Mouse (Mus musculus) adrenal gland, postnatal 14 days (tissue): Measurements from ENCODE around the gene Zc3hc1. TPM values are rescaled to one million over a fixed set of nuclear protein-coding genes. Genes with fewer than 3 reads are reported as not detected.
A peak's percentile ranks its signal among the peaks of the same experiment; 100 is the strongest.

Source experiments
- DNase-seq: peaks from one replicate; pipeline ENCODE4 v3.0.0; 2021; ENCODE audit warnings: mixed read lengths
- total RNA-seq: library from RNA; stranded (reverse); gene quantifications from 2 replicates; pipeline ENCODE4 v1.2.3, GENCODE M21; 2021

Gene Zc3hc1
- total RNA-seq, 1 experiment from 2014 or later = 16.4 TPM

DNA sequence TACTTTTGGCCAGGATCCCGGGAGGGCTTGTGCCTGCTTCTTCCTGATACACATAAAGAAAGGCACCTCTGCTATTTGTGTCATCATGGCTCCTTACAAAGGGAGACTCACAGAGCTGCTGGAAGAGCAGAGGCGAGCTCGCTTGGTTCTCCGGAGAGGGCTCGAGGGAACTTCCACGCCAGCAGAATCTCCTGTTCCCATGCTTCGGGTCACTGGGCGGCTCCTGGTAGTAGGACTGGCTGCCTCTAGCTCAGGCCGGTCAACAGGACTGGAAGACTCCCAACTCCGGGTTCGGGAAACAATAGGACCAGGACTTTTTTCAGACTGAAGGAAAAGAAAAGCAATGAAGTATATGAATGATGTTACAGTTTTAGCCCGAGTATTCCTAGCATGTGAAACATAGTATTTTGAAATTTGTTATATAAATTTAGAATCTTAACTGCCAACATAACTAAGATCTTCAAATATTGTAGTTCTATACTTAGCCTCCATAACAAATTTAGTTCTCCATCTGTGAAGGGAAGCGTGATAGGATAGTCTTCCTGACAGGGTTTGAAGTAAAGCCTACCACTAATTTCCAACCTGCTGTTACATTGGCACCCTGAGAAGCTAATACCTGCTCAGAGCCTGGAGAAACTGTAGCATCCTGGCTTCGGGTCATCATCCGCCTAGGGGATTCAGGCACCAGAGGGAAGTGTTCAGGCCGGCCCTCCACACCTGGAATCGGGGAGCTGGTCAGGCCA is 18.0 kb downstream of the Zc3hc1 start:
- DNase-seq = no peak

DNA sequence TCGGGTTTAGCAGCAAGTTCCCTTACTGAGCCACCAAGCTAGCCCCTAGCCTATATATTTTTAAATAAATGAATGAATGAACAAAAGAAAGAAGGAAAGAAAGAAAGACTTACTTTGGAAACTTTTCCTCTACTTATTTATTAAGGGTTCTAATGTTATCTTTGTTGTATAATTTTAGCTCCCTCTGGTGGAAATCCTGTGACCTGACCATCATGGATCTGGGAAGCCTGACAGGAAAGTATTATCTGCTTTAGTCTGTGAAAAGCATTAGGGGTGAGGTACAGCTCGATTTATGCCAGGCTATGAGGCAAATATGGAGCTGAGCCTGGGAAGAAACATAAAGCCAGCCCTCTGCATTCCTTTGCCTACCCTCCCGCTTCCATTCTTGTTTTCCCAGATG is 21.5 kb downstream of the Zc3hc1 start:
- no peak for DNase-seq

DNA sequence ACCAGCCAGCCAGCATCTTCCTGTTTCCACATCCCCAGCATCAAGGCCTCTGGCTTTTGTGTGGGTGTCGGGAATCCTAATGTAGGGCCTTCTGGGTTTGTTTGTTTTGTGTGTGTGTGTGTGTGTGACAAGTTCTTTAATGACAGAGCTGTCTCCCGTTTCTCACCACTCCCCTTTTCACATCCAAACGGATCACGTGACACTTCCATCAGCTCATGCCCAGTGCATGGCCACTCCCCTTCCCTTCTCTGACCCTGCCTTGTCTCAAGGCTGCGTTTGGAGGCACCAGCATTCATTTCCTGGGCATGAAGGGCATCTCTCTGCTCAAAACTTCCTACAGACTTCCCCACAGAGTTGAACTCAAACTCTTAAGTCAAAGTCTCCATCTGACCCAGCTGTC is 27.0 kb downstream of the Zc3hc1 start:
- DNase-seq = peak; percentile 50

DNA sequence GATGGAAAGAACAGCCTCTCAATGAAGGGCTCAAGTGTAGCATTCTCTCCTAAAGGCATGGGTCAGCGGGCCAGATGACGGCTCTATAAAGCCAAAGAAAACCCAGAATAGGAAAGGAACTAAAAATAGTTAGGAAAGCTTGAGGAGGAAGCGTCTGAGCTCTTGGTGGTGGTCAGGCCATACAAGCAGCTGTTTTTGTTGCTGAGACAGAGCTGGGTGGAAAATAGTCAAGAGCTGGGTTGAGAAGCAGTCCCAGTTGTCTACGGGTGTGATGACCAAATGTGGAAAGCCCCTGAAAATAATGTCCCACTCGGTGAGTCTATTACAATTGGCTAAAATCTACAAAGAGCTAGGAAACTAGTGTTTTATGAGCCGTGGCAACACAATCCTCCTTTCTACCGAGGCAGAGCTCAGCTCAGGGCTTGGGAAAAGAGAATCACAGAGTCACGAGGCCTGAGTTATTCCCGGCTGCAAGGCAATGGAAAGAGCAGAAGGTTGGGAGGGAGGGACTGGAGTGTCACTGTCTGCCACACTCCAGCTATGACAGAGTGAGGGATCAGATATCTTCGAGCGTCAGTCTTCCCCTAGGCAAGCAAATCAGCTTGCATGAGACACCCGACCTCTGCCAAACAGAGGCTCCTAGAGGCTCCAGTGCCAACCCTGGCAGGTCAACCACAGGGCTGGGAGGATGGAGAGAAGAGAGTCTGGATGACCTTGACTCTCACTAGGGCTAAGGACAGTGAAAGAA is 30.9 kb downstream of the Zc3hc1 start:
- no peak for DNase-seq

DNA sequence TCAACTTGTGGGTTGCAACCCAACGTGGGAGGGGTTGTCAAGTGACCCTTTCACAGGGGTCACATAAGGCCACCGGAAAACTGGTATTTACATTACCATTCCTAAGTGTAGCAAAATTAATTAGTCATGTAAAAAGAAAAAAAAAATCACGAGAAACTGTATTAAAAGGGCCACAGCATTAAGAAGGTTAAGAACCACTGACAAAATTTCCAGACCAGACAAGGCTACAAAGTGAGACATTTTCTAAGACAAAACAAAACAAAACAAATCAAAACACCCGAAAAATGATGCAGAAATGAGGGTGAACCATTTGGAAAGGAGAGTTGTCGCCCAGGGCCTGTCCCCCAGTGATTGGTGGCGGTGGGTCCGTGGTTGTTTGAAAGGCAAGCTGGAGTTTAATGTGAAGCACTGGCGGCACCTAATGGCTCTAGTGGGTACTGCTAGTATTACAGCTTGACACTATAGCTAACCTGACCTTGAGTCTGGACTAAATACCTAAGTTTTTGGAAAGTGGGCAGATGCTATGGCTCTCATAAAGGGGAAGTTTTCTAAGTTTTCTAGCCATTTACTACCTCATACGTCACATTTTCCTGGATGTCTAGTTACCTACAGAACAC is 33.2 kb downstream of the Zc3hc1 start:
- DNase-seq = peak; percentile 84

DNA sequence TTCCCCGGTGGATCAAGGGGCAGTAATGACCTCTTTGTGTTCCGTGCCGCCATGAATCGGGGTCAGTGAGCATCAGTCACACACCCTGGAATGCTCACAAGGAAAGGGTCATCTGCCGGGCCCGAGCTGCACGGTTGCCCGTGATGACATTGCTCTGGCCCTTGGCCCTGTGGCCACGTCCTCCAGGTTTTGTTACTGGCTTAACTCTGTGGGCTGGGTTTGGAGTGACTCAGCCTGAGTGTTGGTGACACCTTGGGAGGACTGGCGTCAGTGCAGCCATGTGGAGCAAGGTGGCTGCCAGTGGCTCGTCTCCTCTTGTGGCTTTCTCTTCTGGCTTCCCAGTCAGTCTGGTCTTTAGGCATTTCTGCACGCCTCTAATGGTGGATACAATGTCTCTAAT is 34.1 kb downstream of the Zc3hc1 start:
- peak; percentile 76 for DNase-seq

DNA sequence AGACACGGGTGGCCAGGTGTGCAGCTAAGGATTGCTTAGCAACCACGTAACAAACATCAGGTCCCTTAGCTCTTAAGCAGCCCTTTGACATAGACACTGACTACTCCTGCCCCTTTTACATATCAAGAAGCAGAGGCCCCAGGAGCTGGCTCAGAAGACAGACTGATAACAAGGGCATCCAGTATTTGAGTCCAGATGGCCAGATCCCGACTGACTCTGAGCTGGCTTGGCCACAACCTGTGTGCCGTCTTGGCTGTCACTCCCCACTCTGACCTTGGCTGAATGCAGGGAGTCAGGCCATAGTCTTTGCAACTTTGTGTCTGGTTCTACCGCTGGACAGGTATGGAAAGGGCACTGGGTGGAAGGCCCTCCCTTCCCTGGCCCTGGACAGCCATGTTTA is 34.7 kb downstream of the Zc3hc1 start:
- DNase-seq = peak; percentile 49

DNA sequence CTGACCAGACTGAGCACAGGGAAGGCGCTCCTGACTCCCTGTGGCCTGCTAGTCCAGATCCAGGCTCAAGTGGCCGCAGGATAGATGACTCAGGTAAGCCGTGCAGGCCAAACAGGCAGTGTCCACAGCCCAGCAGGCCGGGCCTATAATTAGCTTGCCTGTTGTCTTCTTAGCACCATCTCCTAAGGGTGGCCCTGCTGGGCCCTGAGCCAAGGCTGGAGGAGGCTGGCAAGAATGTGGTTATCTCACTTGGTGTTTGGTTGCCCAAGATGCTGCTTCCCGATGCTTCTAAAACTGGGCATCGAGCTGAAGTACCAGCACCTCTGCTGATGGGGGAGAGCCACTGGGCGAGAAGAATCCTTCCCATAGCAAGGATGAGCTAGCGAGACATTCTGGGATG is 35.1 kb downstream of the Zc3hc1 start:
- DNase-seq = no peak

DNA sequence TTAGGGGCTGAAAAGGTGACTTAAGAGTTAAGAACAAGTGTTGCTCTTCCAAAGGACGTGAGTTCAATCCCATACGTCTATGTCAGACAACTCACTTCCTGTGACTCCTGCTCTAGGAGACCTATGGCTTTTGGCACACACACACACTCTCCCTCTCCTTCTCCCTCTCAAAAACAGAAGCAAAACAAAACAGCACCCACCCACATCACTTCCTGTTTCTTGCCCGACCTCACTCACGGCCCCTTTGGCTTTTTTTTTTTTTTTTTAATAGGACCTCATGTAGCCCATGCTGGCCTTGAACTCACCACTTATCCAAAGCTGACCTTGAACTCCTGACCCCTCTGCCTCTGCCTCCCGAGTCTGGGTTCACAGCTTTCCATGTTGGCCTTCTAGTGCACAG is 36.1 kb downstream of the Zc3hc1 start:
- DNase-seq = no peak

DNA sequence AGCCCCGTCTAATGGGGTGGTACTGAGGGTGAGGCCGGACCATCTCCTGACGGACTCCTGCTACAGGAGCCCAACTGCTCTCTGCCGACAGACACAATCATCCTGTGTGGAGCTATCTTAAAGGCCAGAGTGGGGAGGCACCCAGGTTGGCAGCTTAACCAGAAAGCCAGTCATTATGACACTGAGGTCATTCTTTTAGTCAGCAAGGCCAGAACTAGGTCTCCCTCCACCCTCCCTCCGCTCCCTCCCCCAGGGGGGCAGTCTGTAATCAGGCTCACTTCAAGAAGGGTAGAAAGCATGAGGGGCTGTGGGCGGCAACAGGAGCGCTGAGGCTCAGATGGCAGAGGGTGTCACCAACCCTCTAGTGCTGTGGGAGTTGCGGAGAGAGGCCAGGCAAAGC is 37.2 kb downstream of the Zc3hc1 start:
- peak; percentile 69 for DNase-seq

DNA sequence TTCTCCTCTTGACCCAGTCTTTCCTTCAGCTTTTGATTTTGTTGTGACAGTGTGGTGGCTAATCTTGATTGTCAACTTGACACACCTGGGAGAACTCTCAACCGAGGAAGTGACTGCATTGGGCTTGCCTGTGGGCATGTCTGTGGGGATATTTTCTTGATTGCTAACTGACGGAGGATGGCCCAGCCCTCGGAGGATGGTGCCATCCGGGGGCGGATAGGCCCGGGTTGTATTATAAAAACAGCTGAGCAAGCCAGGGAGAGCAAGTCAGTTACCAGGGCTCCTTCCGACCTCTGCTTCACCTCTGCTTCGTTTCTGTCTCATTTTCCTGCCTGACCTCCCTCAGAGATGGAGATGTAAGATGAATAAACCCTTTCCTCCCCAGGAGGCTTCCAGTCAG is 38.1 kb downstream of the Zc3hc1 start:
- DNase-seq = no peak

DNA sequence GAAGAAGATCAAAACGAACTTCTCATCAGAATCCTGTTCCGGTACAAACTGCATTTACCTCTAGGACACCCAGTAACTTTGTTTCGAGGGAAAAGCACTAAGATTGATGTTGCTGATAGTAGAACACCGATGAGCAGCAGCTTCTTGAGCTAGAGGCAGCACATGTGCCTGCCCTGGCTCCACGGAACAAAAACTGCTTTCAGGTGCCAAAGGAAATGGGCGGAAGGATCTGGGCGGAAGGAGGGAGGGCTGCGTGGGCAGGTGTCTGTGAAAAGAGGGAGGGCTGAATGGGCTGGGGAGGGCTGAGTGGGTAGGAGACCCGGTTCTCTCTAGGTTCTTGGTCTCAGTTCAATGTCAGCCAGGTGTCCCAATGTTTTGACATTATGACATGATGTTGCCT is 39.5 kb downstream of the Zc3hc1 start:
- no peak for DNase-seq

DNA sequence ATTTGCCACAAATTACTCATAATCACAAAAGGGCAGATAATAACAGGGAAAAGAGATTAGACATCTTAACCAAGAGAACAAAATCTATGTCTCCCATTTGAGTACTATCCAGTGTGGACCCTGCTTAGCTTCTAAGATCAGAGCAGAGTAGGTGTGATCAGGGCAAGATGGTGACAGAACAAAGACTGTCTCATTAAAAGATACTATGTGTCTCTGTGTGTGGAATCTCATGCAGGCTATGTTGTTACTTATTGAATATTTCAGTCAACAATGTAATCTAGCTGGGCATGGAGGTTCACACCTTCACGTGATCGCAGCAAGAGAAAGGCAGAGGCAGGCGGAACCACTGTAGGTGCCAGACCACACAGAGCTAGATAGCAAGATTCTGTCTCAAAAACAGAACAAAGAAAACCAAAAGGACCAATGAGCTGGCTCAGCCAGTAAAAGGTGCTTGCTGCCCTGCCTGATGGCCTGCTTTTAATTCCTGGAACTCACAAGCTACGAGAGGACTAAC is 43.5 kb downstream of the Zc3hc1 start:
- no peak for DNase-seq

DNA sequence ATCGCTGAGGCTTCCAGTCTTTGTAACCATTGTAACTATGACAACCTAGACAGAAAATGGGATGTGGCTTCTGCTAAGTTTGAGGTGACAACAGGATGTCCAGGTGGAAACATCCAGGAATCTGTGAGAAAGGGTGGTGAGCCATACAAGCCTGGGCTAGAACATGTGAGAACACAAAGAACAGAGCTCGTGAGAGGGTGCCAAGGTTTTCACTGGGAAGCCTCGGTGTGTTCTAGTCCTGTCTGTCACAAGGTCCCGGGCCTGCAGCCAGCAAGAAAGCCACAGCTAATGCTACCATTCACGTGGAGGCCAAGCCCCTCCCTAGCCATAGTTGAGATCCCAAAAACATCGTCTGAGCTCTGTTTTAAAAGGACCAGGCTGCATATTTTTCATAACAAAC is 44.1 kb downstream of the Zc3hc1 start:
- peak; percentile 63 for DNase-seq

DNA sequence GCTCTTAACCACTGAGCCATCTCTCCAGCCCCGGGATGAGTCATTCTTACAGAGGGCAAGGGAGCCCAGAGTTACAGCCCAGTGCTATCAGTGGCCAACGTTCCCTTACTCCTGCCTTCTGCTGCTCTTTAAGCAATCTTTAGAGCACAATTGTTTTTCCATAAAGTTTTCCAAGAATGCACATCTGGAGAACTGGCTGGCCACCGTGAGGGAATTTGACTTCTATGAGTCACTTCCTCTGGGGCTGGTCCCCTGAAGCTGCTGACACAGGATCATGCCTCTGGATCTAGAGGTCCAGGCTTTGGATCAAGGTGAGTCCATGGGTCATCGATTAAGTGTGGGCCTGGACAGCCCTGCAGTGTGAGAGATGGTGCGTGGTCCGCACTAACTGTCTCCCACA is 46.8 kb downstream of the Zc3hc1 start:
- DNase-seq = no peak

DNA sequence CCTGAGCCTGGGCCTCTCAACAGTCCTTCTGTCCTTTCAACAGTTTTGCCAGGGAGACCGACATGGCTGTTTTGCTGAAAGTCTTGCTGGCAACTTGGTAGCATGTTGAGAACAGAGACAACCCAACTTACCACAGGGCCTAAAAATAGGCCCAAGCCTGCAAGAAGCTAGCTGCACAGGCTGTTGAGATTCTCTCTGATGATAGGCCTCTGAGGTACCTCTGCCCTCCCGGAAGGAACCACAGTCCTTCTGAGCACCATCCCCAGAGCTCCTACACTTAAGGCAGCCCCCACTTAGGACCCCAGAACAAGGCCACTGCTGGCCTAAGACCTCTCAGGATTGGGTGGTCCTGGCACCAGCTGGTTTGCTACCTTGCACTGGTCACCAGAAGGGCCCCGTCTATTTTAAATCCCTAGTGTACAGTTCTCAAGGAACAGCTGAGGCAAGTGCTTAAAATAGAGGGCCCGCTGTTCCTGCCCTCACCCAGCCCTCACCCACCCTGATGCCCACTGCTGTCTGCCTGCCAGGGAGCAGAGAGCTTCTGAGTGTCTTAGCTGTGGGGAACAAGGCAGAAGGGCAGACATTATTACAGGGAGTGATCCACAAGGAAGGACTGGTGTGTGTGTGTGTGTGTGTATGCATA is 50.5 kb downstream of the Zc3hc1 start:
- no peak for DNase-seq

DNA sequence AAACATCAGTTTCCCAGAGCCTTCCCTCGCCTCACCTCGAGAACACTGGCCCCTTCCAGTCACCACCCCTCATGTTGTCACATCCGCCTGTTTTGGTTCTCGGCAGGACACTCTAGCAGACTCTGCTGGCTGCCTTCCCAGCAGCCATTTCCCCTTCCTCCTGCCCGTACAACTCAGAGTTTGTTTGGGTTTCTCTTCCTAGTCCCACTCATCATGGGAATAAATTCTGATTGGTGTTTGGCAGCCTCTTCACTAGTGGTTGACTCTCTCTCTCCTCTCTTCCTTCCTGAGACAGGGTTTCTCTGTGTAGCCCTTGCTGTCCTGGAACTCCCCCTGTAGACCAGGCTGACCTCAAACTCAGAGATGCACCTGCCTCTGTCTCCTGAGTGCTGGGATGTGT is 53.9 kb downstream of the Zc3hc1 start:
- peak; percentile 78 for DNase-seq

DNA sequence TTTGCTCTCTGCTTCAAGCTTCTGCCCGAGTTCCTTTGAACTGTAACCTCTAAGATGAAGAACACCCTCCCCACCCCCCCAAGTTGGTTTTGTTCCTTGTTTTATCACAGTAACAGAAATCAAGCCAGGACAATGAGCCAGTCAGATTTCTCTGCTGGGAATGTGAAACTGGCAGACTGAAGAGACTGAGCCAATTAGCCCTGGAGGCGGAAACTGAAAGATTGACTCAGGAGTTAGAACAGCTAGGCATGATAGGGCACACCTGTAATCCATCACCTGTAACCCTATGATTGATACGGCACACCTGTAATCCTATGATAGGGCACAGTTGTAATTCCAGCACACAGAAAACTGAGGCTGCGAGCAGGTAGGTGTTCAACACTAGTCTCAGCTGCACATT is 58.6 kb downstream of the Zc3hc1 start:
- no peak for DNase-seq

DNA sequence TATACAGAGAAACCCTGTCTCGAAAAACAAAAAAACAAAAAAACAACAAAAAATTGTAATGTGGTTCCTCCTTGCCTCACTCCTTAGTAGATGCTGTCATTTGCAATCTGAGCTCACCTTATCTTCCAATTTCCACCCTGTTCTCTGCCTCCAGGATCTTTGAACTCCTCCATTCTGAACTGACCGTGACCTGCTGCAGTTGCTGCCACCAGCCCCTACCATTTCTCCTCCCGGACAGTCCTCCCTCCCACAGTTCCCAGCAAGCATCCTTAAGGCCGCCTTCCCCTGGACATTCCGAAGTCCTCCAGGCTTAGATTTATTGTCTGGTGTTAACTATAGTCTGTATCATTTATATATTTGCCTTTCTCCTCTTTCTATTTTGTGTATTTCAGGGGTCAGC is 60.1 kb downstream of the Zc3hc1 start:
- no peak for DNase-seq

DNA sequence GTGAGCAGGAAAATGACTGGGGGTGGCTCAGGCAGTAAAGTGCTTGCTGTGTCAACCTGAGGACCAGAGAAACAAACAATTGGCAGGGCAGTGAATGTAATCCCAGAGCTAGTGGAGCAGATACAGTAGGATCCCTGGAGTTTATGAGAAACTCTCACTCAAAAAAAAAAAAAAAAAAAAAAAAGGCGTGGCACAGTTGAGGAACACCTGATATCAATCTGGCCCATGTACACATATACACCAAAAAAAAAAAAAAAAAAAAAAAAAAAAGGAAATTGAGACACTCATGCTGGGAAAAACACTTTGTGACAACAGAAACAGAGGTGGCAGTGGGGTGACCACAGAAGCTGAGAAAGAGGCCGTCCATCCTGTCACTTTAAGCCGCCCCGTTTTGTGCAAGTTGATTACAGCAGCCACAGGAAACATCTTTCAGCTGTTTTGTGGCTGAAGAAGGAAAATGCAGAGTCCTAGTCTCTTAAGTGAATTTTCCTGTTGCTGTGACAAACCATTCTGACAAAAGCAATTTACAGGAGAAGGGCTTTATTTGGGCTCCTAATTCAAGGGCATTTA is 64.8 kb downstream of the Zc3hc1 start:
- DNase-seq = no peak

DNA sequence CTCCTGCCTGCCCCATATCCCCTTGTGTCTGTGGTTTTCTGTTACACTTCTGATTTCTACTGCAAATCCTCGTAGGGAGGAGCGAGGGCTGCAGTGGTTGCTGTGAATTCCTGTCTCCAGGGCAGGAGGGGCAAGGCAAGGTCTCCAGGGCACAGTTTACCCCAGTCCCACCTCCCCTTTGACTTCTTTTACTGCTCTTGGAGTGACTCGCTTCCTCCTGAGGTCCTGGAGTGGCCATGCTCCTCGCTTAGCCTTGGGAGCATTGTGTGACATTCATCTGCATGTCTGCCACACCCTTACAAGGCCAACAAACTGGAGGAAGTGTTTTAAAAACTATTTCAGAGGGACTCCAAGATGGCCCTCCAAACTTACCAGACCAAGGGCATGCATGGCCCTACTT is 69.8 kb downstream of the Zc3hc1 start:
- no peak for DNase-seq

DNA sequence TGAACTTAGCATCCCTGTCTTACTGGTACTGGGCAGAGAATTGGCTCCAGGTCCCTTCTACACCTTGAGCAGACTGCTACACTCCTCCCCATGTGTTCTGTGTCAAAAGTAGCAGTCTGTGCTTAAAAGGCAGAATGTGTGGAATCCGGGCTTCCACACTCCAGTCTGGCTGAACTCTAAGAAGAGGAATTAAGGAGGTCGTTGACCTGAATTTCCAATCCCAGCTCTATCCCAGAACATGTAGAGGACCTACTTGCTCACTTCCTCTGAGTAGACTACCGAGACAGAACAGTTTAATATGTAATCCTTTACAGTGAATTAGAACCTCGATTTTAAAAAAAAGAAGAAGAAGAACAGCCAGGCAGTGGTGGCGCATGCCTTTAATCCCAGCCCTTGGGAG is 71.6 kb downstream of the Zc3hc1 start:
- DNase-seq = no peak
